In the genomic region with DNA sequence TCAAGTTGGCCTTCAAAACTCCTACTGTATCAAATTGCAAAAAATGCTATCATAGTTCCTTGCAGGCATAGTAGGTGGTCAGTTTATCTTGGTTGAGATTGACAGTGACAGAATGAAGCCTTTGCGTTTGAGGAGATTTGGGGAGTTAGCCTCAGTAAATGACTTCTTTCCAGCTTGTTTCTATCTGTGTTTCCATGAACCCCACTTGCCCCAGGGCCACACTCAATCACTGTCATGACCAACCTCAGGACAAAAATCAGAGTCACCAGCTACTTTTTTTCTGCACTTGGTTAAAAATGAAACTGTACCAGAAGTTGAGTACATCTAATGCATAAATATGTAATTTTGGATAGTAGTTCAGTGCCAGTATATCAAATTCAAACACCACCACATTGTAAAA, we compare ENCODE assay signal across 7 mouse cellular contexts.
"Had no signal": no experiment of that assay in that cellular context is flagged by ENCODE, and none has a peak within 500 bp of the region (broad histone marks: within the 10 kb centered on the region; RNA-seq: fewer than 3 reads in every experiment).

No protein-coding gene starts in this region.

- DNase-seq: lung, adult 18-20 months; lung, embryonic 14.5 days; lung, postnatal 10 days; right cerebral cortex, postnatal 14 days; thymus, adult 2 months; thymus, postnatal 25 days; thymus, postnatal 4 days had no signal
